Mouse (Mus musculus): Measurements from ENCODE around the gene Haspin. TPM values are rescaled to one million over a fixed set of nuclear protein-coding genes. Genes with fewer than 3 reads are reported as not detected.
A peak's percentile ranks its signal among the peaks of the same experiment; 100 is the strongest.
"Not testable (repeated sequence)": the region's sequence is repeated elsewhere in the genome, so short reads cannot be mapped to it uniquely, and the experiment has no call there.

Gene Haspin
- total RNA-seq, 2 experiments from 2014 or later, result 0.18 to 0.25 TPM

DNA sequence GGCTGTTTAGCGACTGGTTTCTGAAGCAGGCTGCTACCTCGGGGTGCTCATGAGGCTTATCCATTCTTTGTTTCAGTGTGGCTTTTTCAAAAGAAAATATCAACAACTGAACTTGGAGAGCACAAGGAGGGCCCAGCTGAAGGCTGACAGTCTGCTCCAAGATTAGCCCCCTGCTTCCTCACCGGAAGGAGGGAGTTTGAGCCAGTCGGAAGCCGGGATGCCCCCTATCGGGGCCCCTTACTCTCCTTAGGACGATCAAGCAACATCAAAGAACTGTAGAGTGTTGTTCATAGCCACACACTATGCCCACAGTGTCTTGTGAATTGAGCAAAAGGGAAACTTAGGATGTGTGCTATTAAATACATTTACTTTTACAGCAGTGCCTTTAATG, 8.9 kb upstream of the Haspin start:
- intact Hi-C loops (cut with DNase I), result no loop called here
- no peak for DNase-seq (ENCODE audit: low spot score in 2 of 2)

DNA sequence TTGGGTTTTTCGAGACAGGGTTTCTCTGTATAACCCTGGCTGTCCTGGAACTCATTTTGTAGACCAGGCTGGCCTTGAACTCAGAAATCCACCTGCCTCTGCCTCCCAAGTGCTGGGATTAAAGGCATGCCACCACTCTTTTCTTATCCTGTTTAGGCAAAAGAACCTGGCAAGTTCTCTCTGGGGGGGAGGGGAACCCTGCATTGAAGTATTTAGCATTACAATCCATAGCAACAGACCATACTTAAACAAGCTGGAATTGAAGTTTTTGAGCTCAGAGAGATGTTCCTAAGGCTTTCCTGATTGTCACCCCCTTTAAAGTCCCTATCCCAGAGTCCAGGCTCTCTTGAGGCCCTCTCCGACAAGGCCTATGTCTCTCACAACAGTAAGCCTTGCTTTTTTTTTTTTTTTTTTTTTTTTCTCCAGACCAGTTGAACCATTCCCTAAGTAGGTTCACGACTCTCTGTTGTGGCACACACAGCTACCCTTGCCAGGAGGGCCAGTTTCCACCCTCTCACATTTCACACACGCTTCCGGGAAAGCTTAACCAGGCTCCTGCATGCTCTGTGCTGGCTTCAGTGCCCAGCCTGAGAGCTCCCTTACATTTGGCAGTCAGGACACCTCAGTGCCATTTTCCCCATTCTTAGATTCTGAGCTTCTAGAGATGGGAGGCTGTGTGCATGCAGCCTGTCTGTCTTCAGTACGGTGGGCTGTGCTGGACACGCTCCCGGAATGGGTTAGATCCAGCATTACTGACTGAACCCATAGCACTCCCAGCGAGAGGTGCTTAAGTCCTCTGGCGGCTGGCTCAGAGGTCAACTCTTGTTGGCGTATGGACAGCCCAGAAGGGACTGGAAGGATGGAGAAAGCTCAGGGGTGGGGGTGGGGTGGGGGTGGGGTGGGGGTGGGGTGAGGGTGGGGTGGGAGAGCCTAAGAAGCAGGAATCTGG, 8.2 kb upstream of the Haspin start:
- intact Hi-C loops (cut with DNase I), result no loop called here
- DNase-seq (ENCODE audit: low spot score in 2 of 2), result no peak

DNA sequence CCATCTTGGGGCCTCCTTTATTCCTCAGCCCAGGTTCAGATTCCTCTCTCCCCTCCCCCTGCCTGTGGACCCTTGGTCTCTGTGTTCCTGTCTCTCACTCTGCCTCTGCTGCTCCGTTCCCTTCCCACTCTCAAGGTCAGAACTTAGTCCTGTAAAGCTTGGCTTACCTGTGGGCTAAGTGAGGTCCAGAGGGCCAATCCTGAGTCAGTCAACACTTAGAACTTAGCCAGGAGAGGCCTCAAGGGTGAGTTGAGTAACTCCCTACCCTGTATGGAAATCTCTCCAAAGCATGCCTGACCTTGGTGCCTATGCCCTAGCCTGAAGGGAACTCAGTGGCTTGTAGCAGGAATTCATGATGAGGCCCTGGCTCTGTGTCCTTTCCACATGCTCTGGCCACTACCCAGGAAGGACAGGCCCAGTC, 6.2 kb upstream of the Haspin start:
- no peak for DNase-seq (ENCODE audit: low spot score in 2 of 2)
- intact Hi-C loops (cut with DNase I), result no loop called here

DNA sequence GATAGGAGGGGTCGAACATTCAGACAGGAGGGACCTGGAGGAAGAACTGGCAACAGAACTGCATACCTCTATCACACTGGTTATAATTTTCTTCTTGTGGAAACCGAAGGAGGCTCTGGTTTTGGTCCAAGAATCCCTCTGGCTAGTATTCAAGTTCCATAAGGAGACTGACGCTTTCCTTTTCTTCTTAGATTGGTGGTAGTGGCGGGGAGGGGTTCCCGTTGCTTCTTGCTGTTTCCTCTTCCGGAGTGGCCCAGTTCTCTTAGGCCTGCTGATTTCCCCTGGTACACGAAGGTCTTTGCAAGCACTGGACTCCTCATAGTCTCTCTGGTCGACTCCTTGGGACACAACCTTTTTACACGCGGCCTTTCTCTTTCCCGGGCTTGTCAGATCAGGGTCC, 978 bp downstream of the Haspin start:
- intact Hi-C loops (cut with DNase I), result no loop called here
- no peak for DNase-seq (ENCODE audit: low spot score in 2 of 2)

DNA sequence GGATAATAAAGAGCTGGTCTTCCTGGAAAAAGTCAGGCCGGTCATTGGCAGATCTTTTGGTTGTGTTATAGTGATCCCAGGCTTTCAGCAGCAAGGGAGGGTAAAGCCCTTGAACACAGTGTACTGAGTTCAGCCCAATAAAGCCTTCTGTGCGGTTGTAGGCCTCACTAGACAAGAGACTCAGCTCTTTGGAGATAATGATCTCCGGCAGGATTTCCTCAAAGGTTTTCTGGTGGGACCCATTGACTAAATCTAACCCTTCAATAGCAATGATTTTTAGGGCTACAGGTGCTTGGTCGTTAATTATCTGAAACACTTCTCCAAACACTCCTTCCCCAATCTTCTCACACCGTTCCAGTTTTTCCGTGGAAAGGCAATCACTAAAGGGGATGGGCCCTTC, 1.5 kb downstream of the Haspin start:
- intact Hi-C loops (cut with DNase I), result no loop called here
- no peak for DNase-seq (ENCODE audit: low spot score in 2 of 2)

DNA sequence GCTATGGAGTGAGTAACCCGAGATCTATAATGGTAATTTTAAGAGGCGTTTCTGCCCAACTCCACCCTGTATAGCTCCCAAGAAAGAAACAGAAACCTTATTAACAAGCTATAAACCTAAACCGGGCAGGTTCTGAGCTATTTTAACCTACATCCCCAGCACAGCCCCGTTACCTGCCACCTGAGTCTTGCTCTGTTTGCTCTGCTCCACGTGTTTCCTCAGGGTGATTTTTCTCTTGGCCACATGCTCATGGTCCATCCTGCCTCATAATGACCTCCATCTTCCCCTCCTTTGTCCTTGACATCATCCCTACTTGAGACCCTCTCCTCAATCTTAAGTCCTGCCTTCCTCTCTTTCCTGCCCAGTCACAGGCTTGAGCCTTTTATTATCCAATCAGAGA, 3.9 kb downstream of the Haspin start:
- DNase-seq (ENCODE audit: low spot score in 2 of 2), result no peak
- intact Hi-C loops (cut with DNase I), result no loop called here

DNA sequence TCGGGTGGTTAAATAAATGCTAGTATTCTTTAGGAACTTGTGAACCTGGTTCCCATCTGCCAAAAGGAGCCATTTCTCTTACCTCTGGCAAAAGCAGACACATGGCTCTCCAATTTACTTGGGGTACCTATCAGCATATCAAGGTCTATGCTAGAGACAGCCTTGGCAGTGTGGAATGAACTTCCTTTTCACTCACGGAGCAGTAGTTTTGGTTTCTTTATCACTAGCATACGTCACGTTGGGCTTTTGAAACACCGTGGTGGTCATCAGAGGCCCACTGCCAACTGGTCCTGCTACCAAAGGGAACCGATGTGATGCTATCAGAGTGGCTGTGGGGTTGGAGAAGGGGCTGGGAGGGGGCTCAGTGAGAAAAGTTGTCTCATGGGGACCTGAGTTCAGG, 5.1 kb downstream of the Haspin start:
- intact Hi-C loops (cut with DNase I), result no loop called here
- DNase-seq (ENCODE audit: low spot score in 2 of 2), result no peak

DNA sequence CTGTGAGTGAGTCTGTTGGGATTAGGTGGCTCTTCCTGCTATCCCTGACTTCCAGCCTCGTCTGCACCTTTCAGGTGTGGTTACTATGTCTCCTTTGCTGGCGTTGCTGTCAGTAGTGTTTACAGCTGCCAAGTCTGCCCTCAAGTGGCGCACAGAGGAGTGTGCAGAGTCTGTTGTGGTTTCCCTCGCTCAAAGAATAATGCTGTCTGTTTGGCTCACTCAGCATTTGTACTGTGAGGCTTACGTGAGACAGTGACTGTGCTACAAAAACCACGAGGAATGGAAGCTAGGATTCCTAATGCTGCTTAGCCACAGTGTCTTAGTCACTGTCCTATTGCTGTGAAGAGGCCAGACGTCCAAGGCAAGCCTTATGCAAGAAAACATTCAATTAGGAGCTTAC, 7.1 kb downstream of the Haspin start:
- peak in 1 of 2 experiments; percentile 23 for DNase-seq (ENCODE audit: low spot score in 2 of 2)
- intact Hi-C loops (cut with DNase I), result no loop called here

DNA sequence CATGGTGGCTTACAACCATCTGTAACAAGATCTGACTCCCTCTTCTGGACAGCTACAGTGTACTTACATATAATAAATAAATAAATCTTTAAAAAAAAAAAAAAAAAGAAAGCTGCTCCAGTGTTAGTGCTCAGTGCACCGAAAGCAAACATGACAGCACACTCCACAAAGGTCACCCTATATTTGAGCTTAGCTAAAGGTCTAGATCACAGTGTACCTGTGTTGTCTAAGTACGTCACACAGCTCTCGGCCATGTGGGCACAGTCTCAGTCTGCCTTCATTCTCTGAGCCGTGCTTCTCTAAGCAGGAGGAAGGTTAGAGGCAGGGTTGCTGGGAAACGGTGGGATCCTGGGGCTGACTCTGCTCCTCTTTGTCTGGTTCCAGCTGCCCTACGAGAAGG, 11.6 kb downstream of the Haspin start:
- DNase-seq (ENCODE audit: low spot score in 2 of 2), result no peak
- intact Hi-C loops (cut with DNase I), result no loop called here

DNA sequence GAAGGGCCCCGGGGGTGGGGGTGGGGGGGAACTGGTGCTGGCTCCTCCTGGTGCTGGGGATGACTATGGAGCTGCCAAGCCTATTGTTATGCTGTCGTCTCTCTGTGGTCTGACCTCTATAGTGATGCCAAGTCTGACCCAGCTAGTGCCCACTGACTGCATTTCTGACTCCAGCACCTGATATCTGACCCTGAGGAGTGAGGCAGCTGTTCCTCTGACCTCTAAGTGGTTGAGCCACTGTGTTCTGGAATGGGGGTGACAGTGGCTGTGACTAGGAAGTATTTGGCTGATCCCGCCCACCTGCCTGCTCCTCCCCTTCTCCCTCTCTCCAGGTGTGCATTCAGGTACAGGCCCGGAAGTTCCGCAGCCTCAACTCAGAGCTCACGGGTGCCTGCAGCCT, 26.7 kb downstream of the Haspin start:
- no peak for DNase-seq (ENCODE audit: low spot score in 2 of 2)
- intact Hi-C loops (cut with DNase I), result no loop called here

DNA sequence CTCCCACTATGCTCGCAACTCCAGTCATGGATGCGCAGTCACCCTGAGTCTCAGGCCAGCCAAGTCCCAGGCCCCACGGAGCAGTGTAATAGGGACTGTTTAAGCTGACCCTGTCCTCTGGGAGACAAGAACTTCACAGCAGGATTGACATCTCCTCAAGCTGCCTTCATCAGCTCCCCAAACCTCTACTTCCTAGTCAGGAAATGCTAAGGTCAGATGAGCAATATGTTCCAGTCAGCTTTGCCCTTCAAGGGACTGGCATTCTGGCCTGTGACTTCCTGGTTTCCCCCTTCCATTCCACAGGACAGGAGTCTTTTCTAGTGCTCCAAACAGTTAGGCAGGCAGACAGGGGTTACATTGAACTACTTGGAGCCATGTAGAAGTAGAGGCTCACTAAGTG, 28.2 kb downstream of the Haspin start:
- no peak for DNase-seq (ENCODE audit: low spot score in 2 of 2)
- intact Hi-C loops (cut with DNase I), result no loop called here

DNA sequence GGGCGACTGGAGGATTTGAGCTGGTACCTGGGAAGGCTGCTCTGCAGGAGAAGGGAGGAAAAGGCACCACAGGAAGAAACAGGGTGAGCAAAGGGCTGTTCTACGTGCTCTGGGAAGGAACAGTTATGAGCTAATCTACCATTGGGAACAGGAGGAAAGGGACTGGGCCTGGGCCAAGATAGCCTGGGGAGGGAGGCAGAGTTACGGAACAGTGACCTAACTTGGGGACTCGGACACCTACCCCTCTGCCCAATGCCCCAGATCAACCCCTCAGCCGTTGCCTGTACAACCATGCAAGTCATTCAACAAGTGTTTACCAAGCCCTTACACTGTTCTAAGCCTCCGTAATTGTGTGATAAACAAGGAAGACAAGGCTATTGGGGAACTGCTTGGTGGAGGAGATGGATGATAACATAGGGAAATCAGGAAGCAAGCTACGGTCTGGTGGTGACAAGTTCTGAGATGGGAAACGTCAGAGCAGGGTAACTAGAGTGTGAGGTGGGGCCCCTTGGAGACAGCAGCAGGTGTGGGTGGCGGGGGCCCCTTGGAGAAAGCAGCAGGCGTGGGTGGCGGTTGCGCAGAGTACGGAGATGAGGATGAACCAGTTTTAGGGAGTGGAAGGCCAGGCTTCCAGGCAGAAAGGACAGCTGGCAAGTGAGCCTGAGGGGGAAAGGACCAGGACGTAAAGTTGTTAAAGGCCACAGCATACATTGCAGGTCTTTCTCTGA, 29.0 kb downstream of the Haspin start:
- DNase-seq (ENCODE audit: low spot score in 2 of 2), result no peak
- intact Hi-C loops (cut with DNase I), result no loop called here

DNA sequence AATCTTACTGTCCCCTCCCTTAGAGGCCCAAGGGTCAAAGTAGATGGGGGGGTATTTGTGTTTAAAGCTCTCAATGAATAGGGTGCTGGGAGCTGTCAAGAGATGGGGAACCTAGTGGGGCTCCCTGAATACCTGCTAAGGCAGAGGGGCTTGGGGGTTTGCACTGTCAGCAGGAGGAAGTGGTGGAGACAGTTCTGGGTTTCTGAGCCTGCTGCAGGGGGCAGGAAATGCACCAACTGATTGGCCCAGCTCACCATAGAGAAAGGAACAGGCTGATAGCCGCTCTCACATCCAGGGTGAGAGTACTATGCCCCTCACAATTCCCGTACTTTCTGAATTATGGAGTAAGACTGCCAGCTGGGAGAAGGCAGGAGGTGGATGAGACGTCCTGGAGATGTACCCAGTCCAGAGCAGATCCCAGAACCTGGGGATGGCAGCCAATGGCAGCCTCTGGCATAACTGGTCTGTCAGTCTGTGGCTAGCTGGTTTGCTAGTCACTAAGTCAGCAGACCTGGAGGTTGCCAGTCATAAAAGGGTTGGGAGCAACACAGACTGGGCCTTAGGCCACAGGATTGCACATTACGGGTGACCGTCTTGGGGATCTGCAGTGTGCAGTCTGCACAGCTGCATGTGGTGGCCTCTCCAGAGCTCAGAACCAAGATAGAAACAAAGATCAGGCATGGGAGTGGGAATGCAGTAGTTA, 29.7 kb downstream of the Haspin start:
- no peak for DNase-seq (ENCODE audit: low spot score in 2 of 2)
- intact Hi-C loops (cut with DNase I), result no loop called here

DNA sequence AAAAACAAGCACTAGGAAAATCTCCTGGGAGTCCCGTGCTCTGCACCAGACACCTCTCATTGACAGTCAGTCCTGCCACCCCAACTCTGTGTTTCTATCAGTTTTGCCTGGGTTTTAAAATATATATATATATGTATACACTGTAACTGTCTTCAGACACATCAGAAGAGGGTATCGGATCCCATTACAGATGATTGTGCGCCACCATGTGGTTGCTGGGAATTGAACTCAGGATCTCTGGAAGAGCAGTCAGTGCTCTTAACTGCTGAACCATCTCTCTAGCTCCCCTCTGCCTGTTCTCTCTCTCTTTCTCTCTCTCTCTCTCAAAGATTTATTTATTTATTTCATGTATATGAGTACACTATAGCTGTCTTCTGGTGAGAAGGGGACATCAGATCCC, 30.7 kb downstream of the Haspin start:
- DNase-seq (ENCODE audit: low spot score in 2 of 2); intact Hi-C loops (cut with DNase I): not testable (repeated sequence)

DNA sequence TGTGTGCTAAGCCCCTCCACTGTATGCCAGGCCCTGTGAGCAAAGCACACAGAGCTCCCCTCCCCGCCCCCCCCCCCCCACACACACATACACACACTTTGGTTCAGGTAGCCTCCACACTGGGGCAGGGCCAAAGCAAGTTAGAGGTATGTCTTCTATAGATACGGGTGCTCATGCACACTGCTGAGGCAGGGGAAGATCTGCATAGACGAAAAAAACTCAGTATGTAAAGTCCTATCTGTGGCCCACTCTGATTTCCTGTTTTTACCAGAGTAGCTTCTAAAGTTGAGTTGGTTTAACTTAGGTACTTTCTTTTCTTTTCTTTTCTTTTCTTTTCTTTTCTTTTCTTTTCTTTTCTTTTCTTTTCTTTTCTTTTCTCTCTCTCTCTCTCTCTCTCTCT, 32.8 kb downstream of the Haspin start:
- intact Hi-C loops (cut with DNase I), result no loop called here
- no peak for DNase-seq (ENCODE audit: low spot score in 2 of 2)

DNA sequence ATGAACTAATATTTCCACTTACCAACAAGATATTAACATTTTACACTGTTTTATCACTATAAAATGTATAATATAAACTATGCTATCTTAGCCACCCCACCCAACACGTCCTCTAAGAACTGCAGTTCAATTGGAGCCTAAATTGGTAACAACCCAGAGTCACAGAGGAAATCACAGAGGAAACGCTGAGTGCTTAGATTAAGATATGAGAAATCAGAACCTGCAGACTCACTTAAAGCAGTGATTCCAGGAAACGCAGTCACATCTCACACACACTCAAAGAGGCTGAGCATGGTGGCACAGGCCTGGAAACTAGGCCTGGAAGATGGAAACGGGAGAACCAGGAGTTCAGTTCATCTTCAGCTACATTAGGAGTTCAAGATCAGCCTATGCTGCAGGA, 36.8 kb downstream of the Haspin start:
- intact Hi-C loops (cut with DNase I), result no loop called here

DNA sequence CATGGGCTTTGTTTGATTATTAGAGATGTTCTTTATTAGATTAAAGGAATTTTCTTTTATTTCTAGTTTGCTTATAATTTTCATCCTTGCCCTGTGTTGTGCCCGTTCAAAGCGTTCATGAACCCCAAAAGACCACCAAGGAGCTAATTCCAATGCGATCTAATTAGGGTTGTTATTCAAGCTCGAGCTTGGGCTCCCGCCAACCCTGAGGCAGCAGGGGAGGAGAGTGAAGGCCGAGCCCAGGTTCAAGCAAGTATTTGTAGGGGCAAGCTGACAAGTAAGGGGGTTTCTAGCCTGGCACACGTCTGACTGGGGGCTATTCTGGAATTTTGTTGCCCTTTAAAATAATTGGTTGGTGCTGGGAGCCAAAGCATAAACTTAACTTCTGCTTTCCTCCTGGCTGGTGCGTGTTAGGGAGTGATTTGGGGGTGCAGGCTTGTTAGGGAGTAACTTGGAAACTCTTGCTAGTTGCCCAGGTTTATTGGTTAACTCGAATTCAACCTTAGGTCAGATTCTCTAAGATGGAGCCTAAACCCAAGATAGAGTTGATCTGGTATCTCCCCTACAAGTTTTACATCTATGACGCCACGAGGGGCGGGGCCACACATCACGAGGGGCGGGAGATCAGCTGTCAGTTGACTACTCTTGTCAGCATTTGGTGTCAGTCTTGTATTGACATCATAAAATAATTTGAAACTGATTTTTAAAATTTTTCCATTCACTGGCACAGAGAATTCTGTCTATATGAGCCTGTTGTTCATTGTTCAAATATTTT, 37.9 kb downstream of the Haspin start:
- no peak for DNase-seq (ENCODE audit: low spot score in 2 of 2)
- intact Hi-C loops (cut with DNase I), result no loop called here

More for the DNA sequence above, 36.8 kb downstream of the Haspin start:
- DNase-seq (ENCODE audit: low spot score in 2 of 2), result no peak

DNA sequence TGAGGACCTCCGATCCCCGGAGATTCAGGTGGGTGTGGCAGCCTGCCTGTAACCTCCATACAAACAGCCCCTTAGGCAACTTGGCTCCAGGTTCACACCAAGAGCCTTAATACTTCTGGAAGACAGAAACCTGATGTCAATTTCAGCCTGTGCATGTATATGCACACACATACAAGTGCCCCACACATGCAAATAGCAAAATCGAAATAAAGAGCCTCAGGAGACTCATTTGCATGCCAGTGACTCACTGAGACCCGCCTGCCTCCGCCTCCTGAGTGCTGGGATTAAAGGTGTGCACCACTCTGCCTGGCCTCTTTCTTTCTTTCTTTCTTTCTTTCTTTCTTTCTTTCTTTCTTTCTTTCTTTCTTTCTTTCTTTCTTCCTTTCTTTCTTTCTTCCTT, 39.2 kb downstream of the Haspin start:
- intact Hi-C loops (cut with DNase I), result no loop called here
- no peak for DNase-seq (ENCODE audit: low spot score in 2 of 2)

DNA sequence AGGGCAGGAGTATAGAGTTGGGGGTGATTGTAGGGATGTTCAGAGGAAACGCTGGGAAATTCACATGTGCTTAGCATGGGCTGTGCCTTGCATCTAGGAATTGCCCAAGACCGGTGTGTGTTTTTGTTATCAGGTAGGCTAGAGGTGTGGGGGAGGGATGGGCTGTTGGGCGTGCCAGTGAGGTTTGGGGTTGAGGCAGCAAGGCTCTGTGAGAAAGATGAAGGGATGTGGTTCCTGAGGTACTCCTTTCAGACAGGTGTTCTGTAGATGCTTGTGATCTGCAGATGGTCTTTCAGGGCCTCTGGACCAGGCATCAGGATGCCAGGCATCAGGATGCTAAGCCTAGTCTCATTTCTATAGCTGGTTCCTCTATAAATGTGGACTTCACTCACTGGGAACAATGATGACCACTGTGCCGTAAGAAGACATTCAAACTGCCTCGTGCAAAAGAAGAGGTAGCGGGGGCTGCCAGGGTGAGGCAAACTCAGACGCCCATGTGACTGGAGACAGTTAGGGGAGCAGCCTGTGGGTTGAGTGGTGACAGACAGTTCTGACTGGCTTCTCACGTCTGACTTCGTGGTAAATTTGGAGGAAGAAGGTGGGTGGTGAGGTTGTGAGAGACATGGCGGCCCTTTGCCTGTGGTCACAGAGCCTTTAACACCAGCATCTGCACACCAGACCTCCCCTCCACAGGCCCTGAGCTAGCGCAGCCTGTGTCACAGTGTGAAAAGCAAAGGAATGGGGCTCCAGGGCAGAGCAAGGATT, 43.7 kb downstream of the Haspin start:
- no peak for DNase-seq (ENCODE audit: low spot score in 2 of 2)
- intact Hi-C loops (cut with DNase I), result no loop called here

Data from left cerebral cortex, postnatal 36 days (tissue).